Mouse (Mus musculus) forebrain, embryonic 11.5 days (tissue): ENCODE measurements at regions not wholly inside any gene's neighbourhood (a gene's known extent, or its start where the extent isn't known, plus 50 kb on each side); places are given as distances from the start of the nearest gene placed in this dataset.

ENCODE experiments used
- ATAC-seq: fragments of 200-750 bp; cut with Nextera tagmentation; replicated peaks from 2 replicates; pipeline ENCODE4 v1.8.0; 2017; ENCODE audit warnings: moderate TSS enrichment; ENCODE audit not compliant: low FRiP score
- DNase-seq: peaks from one replicate; pipeline ENCODE4 v3.0.0-alpha.2; 2017; ENCODE audit warnings: low spot score
- H3K27ac ChIP-seq: fragments of 300-500 bp; sonication (generic); 2 replicates; pipeline ENCODE4 v1.5.1; 2014; ENCODE audit warnings: low read depth, low read length
- H3K27me3 ChIP-seq: fragments of 300-500 bp; sonication (generic); 2 replicates; pipeline ENCODE4 v1.6.1; 2014; ENCODE audit warnings: mild to moderate bottlenecking, low read length, mixed read lengths; ENCODE audit not compliant: control insufficient read depth, insufficient read depth
- H3K36me3 ChIP-seq: fragments of 300-500 bp; sonication (generic); 2 replicates; pipeline ENCODE4 v1.6.1; 2014; ENCODE audit warnings: mild to moderate bottlenecking, low read length, moderate library complexity, mixed read lengths; ENCODE audit not compliant: control insufficient read depth, insufficient read depth
- H3K4me1 ChIP-seq: fragments of 300-500 bp; sonication (generic); replicated peaks from 2 replicates; pipeline ENCODE4 v1.6.1; 2014; ENCODE audit warnings: low read length, mixed read lengths; ENCODE audit not compliant: control insufficient read depth, insufficient read depth
- H3K4me2 ChIP-seq: fragments of 300-500 bp; sonication (generic); 2 replicates; pipeline ENCODE4 v1.6.1; 2014; ENCODE audit warnings: low read depth, mild to moderate bottlenecking, low read length, moderate library complexity, mixed read lengths; ENCODE audit not compliant: severe bottlenecking
- H3K4me3 ChIP-seq: fragments of 300-500 bp; sonication (generic); 2 replicates; pipeline ENCODE4 v1.5.1; 2014; ENCODE audit warnings: low read depth, low read length
- H3K9ac ChIP-seq: fragments of 300-500 bp; sonication (generic); 2 replicates; pipeline ENCODE4 v1.6.1; 2014; ENCODE audit warnings: low read length
- H3K9me3 ChIP-seq: fragments of 300-500 bp; sonication (generic); 2 replicates; pipeline ENCODE4 v1.6.1; 2016; ENCODE audit warnings: low read length, mixed read lengths; ENCODE audit not compliant: control insufficient read depth
- WGBS: fragments of 180-500 bp; shearing (Covaris S2); extraction: QIAGEN DNeasy Blood & Tissue Kit; methylation state at CpG from one replicate; pipeline ENCODE4 v1.1.7; 2014; 5-methylcytosine and 5-hydroxymethylcytosine counted together

DNA sequence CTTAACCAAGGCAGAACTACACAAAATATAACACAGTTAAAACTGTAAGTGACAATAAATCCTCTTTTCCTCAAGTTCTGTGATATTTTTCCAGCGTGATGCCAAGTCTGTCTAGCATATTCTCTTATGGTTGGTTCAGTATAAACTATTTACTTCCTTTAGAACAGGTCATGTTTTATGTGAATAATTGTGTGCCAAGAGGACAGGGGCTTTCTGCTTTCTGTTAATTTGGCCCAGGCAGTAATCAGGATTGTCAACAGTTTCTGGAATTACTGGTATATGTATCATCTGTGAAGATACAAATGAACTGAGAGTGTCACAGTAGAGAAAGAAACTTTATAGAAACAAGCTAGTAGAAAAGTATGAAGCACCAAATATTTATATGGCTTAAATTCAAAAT, 1039.5 kb upstream of the Adcyap1 start:
- no peak for DNase-seq
- no peak overlapping the region for H3K9ac ChIP-seq
- 66% methylated on average over 1 of the region's 1 CpGs for WGBS
- no peak overlapping the region for H3K27ac ChIP-seq
- no peaks in the 10 kb centered on the region for H3K9me3 ChIP-seq
- H3K36me3 ChIP-seq: no peaks in the 10 kb centered on the region
- H3K4me3 ChIP-seq: no peak overlapping the region
- ATAC-seq: no peak
- H3K4me2 ChIP-seq: no peak overlapping the region
- H3K27me3 ChIP-seq: no peaks in the 10 kb centered on the region
- no peaks in the 10 kb centered on the region for H3K4me1 ChIP-seq

- Histone ChIP-seq H3K27me3 (no peaks in the 10 kb centered on the region), H3K27ac (no peak overlapping the region), H3K9ac (no peak overlapping the region), H3K9me3 (no peaks in the 10 kb centered on the region), H3K4me2 (no peak overlapping the region), H3K36me3 (no peaks in the 10 kb centered on the region), H3K4me1 (no peaks in the 10 kb centered on the region), H3K4me3 (no peak overlapping the region)
- DNase-seq (no peak), ATAC-seq (no peak)
- 80% methylated on average over 1 of the region's 1 CpGs for WGBS
Observed at GRCm38 (mm10) chr17:92185740-92186139, 1013.1 kb upstream of the Adcyap1 start.

- no peak overlapping the region for H3K27ac ChIP-seq
- H3K4me2 ChIP-seq: no peak overlapping the region
- no peak overlapping the region for H3K4me3 ChIP-seq
- H3K36me3 ChIP-seq: no peaks in the 10 kb centered on the region
- no peaks in the 10 kb centered on the region for H3K4me1 ChIP-seq
- peak; percentile 53 for DNase-seq
- no peaks in the 10 kb centered on the region for H3K27me3 ChIP-seq
- peak; percentile 88 for ATAC-seq
- H3K9ac ChIP-seq: no peak overlapping the region
- H3K9me3 ChIP-seq: no peaks in the 10 kb centered on the region
Observed at GRCm38 (mm10) chr17:92210730-92211129, 988.1 kb upstream of the Adcyap1 start.

DNA sequence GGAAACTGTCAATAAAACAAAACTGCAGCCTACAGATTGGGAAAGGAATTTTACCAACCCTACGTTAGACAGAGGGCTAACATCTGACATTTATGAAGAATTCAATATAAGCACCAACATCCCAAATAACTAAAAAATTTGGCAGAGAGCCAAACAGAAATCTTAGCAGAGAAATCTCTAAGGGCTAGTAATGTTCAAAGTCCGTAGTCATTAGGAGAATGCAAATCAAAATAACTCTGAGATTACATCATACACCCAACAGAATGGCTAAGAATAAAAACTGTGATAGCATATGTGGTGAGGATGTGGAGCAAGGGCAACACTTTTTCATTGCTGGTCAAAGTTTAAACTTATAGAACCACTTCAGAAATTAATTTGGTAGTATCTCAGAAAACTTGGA, 982.4 kb upstream of the Adcyap1 start:
- Histone ChIP-seq H3K4me1 (no peaks in the 10 kb centered on the region), H3K36me3 (no peaks in the 10 kb centered on the region), H3K9me3 (no peaks in the 10 kb centered on the region), H3K4me3 (no peak overlapping the region), H3K27ac (no peak overlapping the region), H3K4me2 (no peak overlapping the region), H3K9ac (no peak overlapping the region), H3K27me3 (no peaks in the 10 kb centered on the region)
- ATAC-seq (no peak), DNase-seq (no peak)
- WGBS: 73% methylated on average over 2 of the region's 2 CpGs
